ENCODE assay signal across 11 mouse cellular contexts in the genomic region with DNA sequence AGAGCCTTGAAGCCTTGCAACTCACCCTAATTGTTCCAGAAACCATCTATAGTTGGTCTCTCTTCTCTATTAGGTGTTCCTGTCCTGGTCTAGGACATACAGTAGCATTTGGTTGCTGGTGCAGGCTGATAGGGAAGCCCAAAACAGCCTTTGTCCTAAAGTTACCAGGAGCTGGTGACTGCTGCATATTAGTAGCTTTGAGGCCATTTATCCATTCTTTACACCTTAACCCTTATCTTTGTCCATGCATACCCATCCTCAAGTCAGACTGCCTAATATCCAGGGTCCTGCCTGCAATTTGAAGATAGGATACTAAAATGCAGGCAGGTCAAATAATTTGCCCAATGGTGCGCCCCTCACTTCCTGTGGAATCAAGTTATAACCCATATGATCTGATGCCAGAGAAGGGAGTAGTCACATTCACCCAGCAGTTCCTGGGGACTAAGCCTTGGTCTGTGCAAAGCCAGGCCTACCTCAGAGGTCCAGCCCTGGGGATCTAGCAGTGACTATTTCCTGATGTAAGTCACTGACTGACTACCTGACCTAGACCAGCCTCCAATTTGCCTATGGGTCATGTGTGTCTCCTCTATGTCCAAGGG. TPM values are rescaled to one million over a fixed set of nuclear protein-coding genes. Genes with fewer than 3 reads are reported as not detected.
DNase-seq lines count a peak whose midpoint lies in the region; ATAC-seq and TF ChIP-seq lines count a peak whose summit lies in the region.
"Had no signal": no experiment of that assay in that cellular context is flagged by ENCODE, and none has a peak within 500 bp of the region (broad histone marks: within the 10 kb centered on the region; RNA-seq: fewer than 3 reads in every experiment).

No protein-coding gene starts in this region.

- no peak for TF ChIP-seq CTCF in lung, adult 2 months (IDR thresholded peaks at IDR 0.05; ENCODE audit: insufficient read depth, low read length)

- ATAC-seq in heart, embryonic 12.5 days (ENCODE audit: insufficient number of reproducible peaks, low FRiP score): no peak
- ATAC-seq in lung, embryonic 15.5 days (ENCODE audit: borderline replicate concordance, extremely low read depth, low FRiP score, low TSS enrichment): no peak
- ATAC-seq in limb, embryonic 15.5 days (ENCODE audit: insufficient number of reproducible peaks, low FRiP score, low TSS enrichment, low read depth): no peak
- ATAC-seq in stomach, embryonic 15.5 days (ENCODE audit: insufficient read depth, low FRiP score, low read depth): no peak
- ATAC-seq: forebrain, embryonic 14.5 days had no signal

- H3K36me3 ChIP-seq in heart, embryonic 12.5 days: no peaks in the 10 kb centered on the region
- no peaks in the 10 kb centered on the region for H3K36me3 ChIP-seq in lung, embryonic 15.5 days
- no peaks in the 10 kb centered on the region for H3K36me3 ChIP-seq in limb, embryonic 15.5 days
- no peaks in the 10 kb centered on the region for H3K36me3 ChIP-seq in stomach, embryonic 15.5 days

- no peak for TF ChIP-seq POLR2A in lung, adult 2 months (IDR thresholded peaks at IDR 0.05; ENCODE audit: borderline replicate concordance, extremely low read depth, low read depth, low read length)

- peak overlapping the region; percentile 81 for H3K27ac ChIP-seq in heart, embryonic 12.5 days (ENCODE audit: poor library complexity, severe bottlenecking)
- peak overlapping the region; percentile 88 for H3K27ac ChIP-seq in lung, embryonic 15.5 days
- H3K27ac ChIP-seq in limb, embryonic 15.5 days: peak overlapping the region; percentile 86; the same call in 1 of the 2 replicates
- H3K27ac ChIP-seq in stomach, embryonic 15.5 days: peak overlapping the region; percentile 59; the same call in 1 of the 2 replicates

- no peak for DNase-seq in heart, adult 9 months (ENCODE audit: low spot score in 2 of 2)
- no peak for DNase-seq in lung, adult 2 months
- no peak for DNase-seq in spleen, adult 12 weeks (ENCODE audit: low spot score)
- DNase-seq in left cerebral cortex, adult 11 months (ENCODE audit: low spot score): no peak
- DNase-seq: thymus, postnatal 14 days had no signal

- H3K4me3 ChIP-seq in heart, embryonic 12.5 days: no peak overlapping the region
- no peak overlapping the region for H3K4me3 ChIP-seq in lung, embryonic 15.5 days
- H3K4me3 ChIP-seq in lung, adult 2 months (replicated peaks; ENCODE audit: extremely low read depth, low read depth, low read length): no peak overlapping the region
- H3K4me3 ChIP-seq in limb, embryonic 15.5 days: no peak overlapping the region
- no peak overlapping the region for H3K4me3 ChIP-seq in stomach, embryonic 15.5 days (replicated peaks)

- H3K9ac ChIP-seq in heart, embryonic 12.5 days: no peak overlapping the region
- H3K9ac ChIP-seq in lung, embryonic 15.5 days: no peak overlapping the region
- H3K9ac ChIP-seq in limb, embryonic 15.5 days: no peak overlapping the region
- no peak overlapping the region for H3K9ac ChIP-seq in stomach, embryonic 15.5 days

- H3K9me3 ChIP-seq in heart, embryonic 12.5 days (replicated peaks): no peaks in the 10 kb centered on the region
- H3K9me3 ChIP-seq in lung, embryonic 15.5 days: no peaks in the 10 kb centered on the region
- H3K9me3 ChIP-seq in limb, embryonic 15.5 days: no peaks in the 10 kb centered on the region
- H3K9me3 ChIP-seq in stomach, embryonic 15.5 days: no peaks in the 10 kb centered on the region

- peaks cover 32% of the 10 kb centered on the region for H3K4me1 ChIP-seq in heart, embryonic 12.5 days (replicated peaks)
- H3K4me1 ChIP-seq in lung, embryonic 15.5 days: peaks cover 43% of the 10 kb centered on the region
- peaks cover 16% of the 10 kb centered on the region for H3K4me1 ChIP-seq in lung, adult 2 months (ENCODE audit: control insufficient read depth, insufficient read depth, low read length)
- peaks cover 41% of the 10 kb centered on the region for H3K4me1 ChIP-seq in limb, embryonic 15.5 days
- no peaks in the 10 kb centered on the region for H3K4me1 ChIP-seq in stomach, embryonic 15.5 days

- H3K27me3 ChIP-seq in heart, embryonic 12.5 days (replicated peaks): peaks cover 30% of the 10 kb centered on the region
- H3K27me3 ChIP-seq in lung, embryonic 15.5 days: no peaks in the 10 kb centered on the region; the same call in 1 of the 2 replicates
- H3K27me3 ChIP-seq in limb, embryonic 15.5 days: peaks cover 3% of the 10 kb centered on the region; the same call in 1 of the 2 replicates
- H3K27me3 ChIP-seq in stomach, embryonic 15.5 days (replicated peaks): no peaks in the 10 kb centered on the region

- no peak overlapping the region for H3K4me2 ChIP-seq in heart, embryonic 12.5 days
- no peak overlapping the region for H3K4me2 ChIP-seq in lung, embryonic 15.5 days
- H3K4me2 ChIP-seq in limb, embryonic 15.5 days: no peak overlapping the region
- H3K4me2 ChIP-seq in stomach, embryonic 15.5 days: no peak overlapping the region

- WGBS in heart, embryonic 12.5 days: 71% methylated on average over 1 of the region's 1 CpGs
- WGBS in lung, embryonic 15.5 days: 83% methylated on average over 1 of the region's 1 CpGs
- WGBS in lung, adult 2 months: 84% methylated on average over 1 of the region's 1 CpGs
- WGBS in limb, embryonic 15.5 days: 86% methylated on average over 1 of the region's 1 CpGs
- 85% methylated on average over 1 of the region's 1 CpGs for WGBS in stomach, embryonic 15.5 days

RNA-seq across cellular contexts. Expression of gene Bgn, which starts 7.6 kb away (rescaled TPM):
- 71.9 and 72.9 TPM in 2 replicates for polyA plus RNA-seq in heart, embryonic 12.5 days (2016; fragmentation: Nextera tagmentation; extraction: Ambion mirVana)
- 155 and 183 TPM in 2 replicates for polyA plus RNA-seq in lung, embryonic 15.5 days (2015; fragmentation: Nextera tagmentation; extraction: Ambion mirVana)
- polyA plus RNA-seq in lung, adult 2 months (2012; rRNA removed): 656 and 780 TPM in 2 replicates
- polyA plus RNA-seq in limb, embryonic 15.5 days (2015; fragmentation: Nextera tagmentation; extraction: Ambion mirVana): 243 and 288 TPM in 2 replicates
- polyA plus RNA-seq in stomach, embryonic 15.5 days (2015; fragmentation: Nextera tagmentation; extraction: Ambion mirVana): 64.8 and 75.2 TPM in 2 replicates

RNA-seq across cellular contexts. Expression of gene Haus7, which starts 16.9 kb away (rescaled TPM):
- polyA plus RNA-seq in heart, embryonic 12.5 days (2016; fragmentation: Nextera tagmentation; extraction: Ambion mirVana): 61.4 and 63.0 TPM in 2 replicates
- polyA plus RNA-seq in lung, embryonic 15.5 days (2015; fragmentation: Nextera tagmentation; extraction: Ambion mirVana): 64.4 and 66.9 TPM in 2 replicates
- 9.2 and 14.1 TPM in 2 replicates for polyA plus RNA-seq in lung, adult 2 months (2012; rRNA removed)
- polyA plus RNA-seq in limb, embryonic 15.5 days (2015; fragmentation: Nextera tagmentation; extraction: Ambion mirVana): 53.8 and 54.7 TPM in 2 replicates
- polyA plus RNA-seq in stomach, embryonic 15.5 days (2015; fragmentation: Nextera tagmentation; extraction: Ambion mirVana): 54.1 and 58.7 TPM in 2 replicates

RNA-seq across cellular contexts. Expression of gene Atp2b3, which starts 27.1 kb away (rescaled TPM):
- polyA plus RNA-seq in heart, embryonic 12.5 days (2016; fragmentation: Nextera tagmentation; extraction: Ambion mirVana): 0.41 and 0.48 TPM in 2 replicates
- 0.09 and 0.13 TPM in 2 replicates for polyA plus RNA-seq in lung, embryonic 15.5 days (2015; fragmentation: Nextera tagmentation; extraction: Ambion mirVana)
- polyA plus RNA-seq in lung, adult 2 months (2012; rRNA removed): 0.04 TPM in 1 of 2 replicates, not detected in the other
- 0.41 and 0.97 TPM in 2 replicates for polyA plus RNA-seq in limb, embryonic 15.5 days (2015; fragmentation: Nextera tagmentation; extraction: Ambion mirVana)
- 0.19 and 0.31 TPM in 2 replicates for polyA plus RNA-seq in stomach, embryonic 15.5 days (2015; fragmentation: Nextera tagmentation; extraction: Ambion mirVana)
- polyA plus RNA-seq: C2C12 had no signal

RNA-seq across cellular contexts. Expression of gene Trex2, which starts 40.6 kb away (rescaled TPM):
- not detected in 2 replicates for polyA plus RNA-seq in heart, embryonic 12.5 days (2016; fragmentation: Nextera tagmentation; extraction: Ambion mirVana)
- polyA plus RNA-seq in lung, embryonic 15.5 days (2015; fragmentation: Nextera tagmentation; extraction: Ambion mirVana): not detected in 2 replicates
- 1.1 and 115 TPM in 2 replicates for polyA plus RNA-seq in lung, adult 2 months (2012; rRNA removed)
- 12.5 and 18.3 TPM in 2 replicates for polyA plus RNA-seq in limb, embryonic 15.5 days (2015; fragmentation: Nextera tagmentation; extraction: Ambion mirVana)
- polyA plus RNA-seq in stomach, embryonic 15.5 days (2015; fragmentation: Nextera tagmentation; extraction: Ambion mirVana): 1.2 and 3.9 TPM in 2 replicates
- polyA plus RNA-seq: C2C12; forebrain, embryonic 14.5 days had no signal
